Mouse (Mus musculus) embryonic facial prominence, embryonic 13.5 days (tissue): ENCODE results near the gene Ddx50. TPM values are rescaled to one million over a fixed set of nuclear protein-coding genes. Genes with fewer than 3 reads are reported as not detected.

Source experiments
- ATAC-seq: fragments of 200-750 bp; cut with Nextera tagmentation; 2 replicates; pipeline ENCODE4 v1.8.0; 2017; ENCODE audit warnings: low read depth; ENCODE audit not compliant: insufficient number of reproducible peaks, insufficient read depth, low FRiP score, low TSS enrichment
- H3K27ac ChIP-seq: fragments of 300-500 bp; sonication (generic); 2 replicates; pipeline ENCODE4 v1.5.1; 2015; ENCODE audit warnings: moderate library complexity, mild to moderate bottlenecking, inconsistent platforms
- H3K27me3 ChIP-seq: fragments of 300-500 bp; sonication (generic); 2 replicates; pipeline ENCODE4 v1.6.1; 2015; ENCODE audit warnings: mild to moderate bottlenecking, inconsistent platforms
- H3K36me3 ChIP-seq: fragments of 300-500 bp; sonication (generic); 2 replicates; pipeline ENCODE4 v1.6.1; 2015; ENCODE audit warnings: mild to moderate bottlenecking, inconsistent platforms
- H3K4me1 ChIP-seq: fragments of 300-500 bp; sonication (generic); 2 replicates; pipeline ENCODE4 v1.6.1; 2015; ENCODE audit warnings: inconsistent platforms
- H3K4me2 ChIP-seq: fragments of 300-500 bp; sonication (generic); 2 replicates; pipeline ENCODE4 v1.6.1; 2015; ENCODE audit warnings: moderate library complexity, mild to moderate bottlenecking, inconsistent platforms
- H3K4me3 ChIP-seq: fragments of 300-500 bp; sonication (generic); 2 replicates; pipeline ENCODE4 v1.5.1; 2015; ENCODE audit warnings: mild to moderate bottlenecking, inconsistent platforms
- H3K9ac ChIP-seq: fragments of 300-500 bp; sonication (generic); 2 replicates; pipeline ENCODE4 v1.6.1; 2015; ENCODE audit warnings: mild to moderate bottlenecking, inconsistent platforms
- H3K9me3 ChIP-seq: fragments of 300-500 bp; sonication (generic); 2 replicates; pipeline ENCODE4 v1.6.1; 2016; ENCODE audit warnings: inconsistent platforms
- WGBS: fragments of 180-500 bp; shearing (Covaris S2); methylation state at CpG from one replicate; pipeline ENCODE4 v1.1.7; 2015; ENCODE audit warnings: mixed read lengths; 5-methylcytosine and 5-hydroxymethylcytosine counted together
- polyA plus RNA-seq: library from polyadenylated mRNA; unstranded; fragments of >200 nt; fragmentation: Nextera tagmentation; extraction: Ambion mirVana; gene quantifications from 2 replicates; pipeline ENCODE4 v1.2.1, GENCODE M21; 2015

Ddx50 gene
- polyA plus RNA-seq, 1 experiment from 2014 or later = 175 TPM

DNA sequence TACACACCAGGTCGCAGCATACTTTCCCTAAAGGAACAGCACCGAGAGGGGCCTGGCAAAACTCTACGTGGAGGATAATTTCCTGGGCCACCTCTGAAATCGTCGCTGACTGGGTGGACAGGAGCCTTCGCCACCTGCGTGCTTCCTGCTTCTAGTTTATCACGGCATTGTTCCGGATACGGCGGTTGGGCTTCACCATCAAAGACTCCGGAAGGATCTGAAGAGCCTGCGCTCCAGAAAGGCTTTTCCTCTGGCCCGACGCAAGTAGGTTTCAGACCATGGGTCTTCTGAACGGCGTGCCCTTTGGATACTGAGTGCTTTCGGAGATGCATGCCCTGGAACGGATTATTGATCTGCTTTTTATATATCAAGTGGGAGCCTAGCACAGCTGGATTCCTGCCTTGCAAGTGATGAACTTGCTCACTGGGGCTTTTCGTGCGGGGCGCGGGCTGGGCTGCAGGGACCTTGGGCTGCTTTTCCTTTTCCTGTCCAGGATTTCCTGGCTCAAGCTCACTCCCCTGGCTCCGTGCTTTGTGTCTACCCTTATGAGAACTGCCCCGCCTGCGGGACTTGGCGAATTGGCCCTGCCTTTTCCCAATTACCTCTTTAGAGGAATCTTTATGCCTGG is 14.1 kb upstream of the Ddx50 start:
- Histone ChIP-seq H3K27ac (no peak overlapping the region), H3K27me3 (no peaks in the 10 kb centered on the region), H3K4me1 (no peaks in the 10 kb centered on the region; the same call in 1 of the 2 replicates), H3K4me3 (no peak overlapping the region), H3K36me3 (no peaks in the 10 kb centered on the region), H3K9me3 (no peaks in the 10 kb centered on the region), H3K4me2 (peak overlapping the region; percentile 27; the same call in 1 of the 2 replicates), H3K9ac (no peak overlapping the region)
- 67% methylated on average over 27 of the region's 27 CpGs for WGBS
- ATAC-seq = no peak

DNA sequence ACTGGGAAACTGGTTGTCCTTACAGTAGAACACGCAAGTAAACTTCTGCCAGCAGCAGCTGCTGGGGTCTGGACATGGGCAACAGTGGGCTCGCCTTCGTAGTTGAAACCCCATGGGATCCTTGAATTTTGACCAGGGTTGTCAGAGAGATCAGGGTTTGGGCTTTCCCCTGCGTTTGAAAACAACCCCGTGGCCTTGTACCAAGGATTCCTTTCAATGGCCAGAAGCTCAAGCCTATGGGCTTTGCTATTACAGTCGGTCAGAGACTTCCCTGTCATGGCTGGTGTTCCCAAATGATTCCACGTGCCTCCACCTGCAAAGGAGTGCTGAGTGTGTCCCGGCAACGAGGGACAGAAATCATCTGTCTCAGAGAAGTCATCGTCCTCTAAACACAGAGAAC is 13.2 kb upstream of the Ddx50 start:
- no peak for ATAC-seq
- 84% methylated on average over 10 of the region's 10 CpGs for WGBS
- H3K9ac ChIP-seq = no peak overlapping the region

DNA sequence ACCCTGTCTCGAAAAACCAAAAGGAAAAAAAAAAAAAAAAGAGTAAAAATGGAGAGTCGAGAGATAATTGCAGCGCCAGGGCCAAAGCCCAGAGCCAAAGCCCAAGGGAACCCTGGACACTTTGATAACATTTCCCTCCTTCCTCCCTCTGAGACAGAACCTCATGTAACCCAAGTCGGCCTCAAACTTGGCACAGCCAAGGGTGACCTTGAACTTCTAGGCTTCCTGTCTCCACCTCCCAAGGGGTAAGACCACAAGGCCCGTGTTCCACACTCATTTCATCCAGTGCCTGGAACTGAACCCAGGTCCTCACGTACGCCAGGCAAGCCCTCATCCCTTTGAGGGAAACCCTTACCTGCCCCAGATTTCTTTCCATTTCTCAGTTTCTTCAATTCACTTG is 5.7 kb upstream of the Ddx50 start:
- 85% methylated on average over 7 of the region's 7 CpGs for WGBS
- no peaks in the 10 kb centered on the region for H3K9me3 ChIP-seq
- H3K4me3 ChIP-seq = no peak overlapping the region
- H3K27me3 ChIP-seq = no peaks in the 10 kb centered on the region
- no peaks in the 10 kb centered on the region for H3K36me3 ChIP-seq
- no peak overlapping the region for H3K9ac ChIP-seq
- ATAC-seq = no peak
- no peak overlapping the region for H3K27ac ChIP-seq
- no peak overlapping the region for H3K4me2 ChIP-seq
- no peaks in the 10 kb centered on the region for H3K4me1 ChIP-seq

More for the DNA sequence above, 13.2 kb upstream of the Ddx50 start:
- Histone ChIP-seq H3K27ac (no peak overlapping the region), H3K4me2 (no peak overlapping the region), H3K4me1 (no peaks in the 10 kb centered on the region; the same call in 1 of the 2 replicates), H3K27me3 (no peaks in the 10 kb centered on the region), H3K36me3 (no peaks in the 10 kb centered on the region), H3K4me3 (no peak overlapping the region), H3K9me3 (no peaks in the 10 kb centered on the region)

DNA sequence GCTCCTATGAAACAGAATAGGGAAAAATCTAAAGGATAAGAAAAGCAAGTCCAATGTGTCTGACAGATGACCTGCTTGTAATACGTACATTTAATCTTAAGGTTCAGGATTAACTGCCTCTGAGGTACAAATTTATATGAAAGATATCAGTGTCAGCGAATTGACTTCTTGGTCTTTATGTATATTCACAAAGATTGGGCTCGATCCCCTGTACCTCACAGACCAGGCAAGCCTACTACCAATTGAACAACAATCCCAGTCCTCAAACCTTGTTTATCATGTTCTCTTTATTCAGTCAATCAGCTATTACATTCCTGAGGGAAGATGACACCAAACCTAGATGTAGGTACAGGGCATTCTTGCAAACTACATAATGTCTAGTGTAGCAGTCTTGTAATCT is 943 bp upstream of the Ddx50 start:
- H3K9me3 ChIP-seq = no peaks in the 10 kb centered on the region
- ATAC-seq = no peak
- no peaks in the 10 kb centered on the region for H3K27me3 ChIP-seq
- H3K4me1 ChIP-seq = peaks cover 8% of the 10 kb centered on the region
- 0 out of 2 replicates have a peak, but pooled peaks cover 2% of the 10 kb centered on the region for H3K36me3 ChIP-seq
- H3K27ac ChIP-seq = peak overlapping the region; percentile 95
- peak overlapping the region; percentile 74 for H3K4me2 ChIP-seq
- peak overlapping the region; percentile 95 for H3K9ac ChIP-seq
- peak overlapping the region; percentile 97 for H3K4me3 ChIP-seq
- WGBS = 15% methylated on average over 3 of the region's 3 CpGs

DNA sequence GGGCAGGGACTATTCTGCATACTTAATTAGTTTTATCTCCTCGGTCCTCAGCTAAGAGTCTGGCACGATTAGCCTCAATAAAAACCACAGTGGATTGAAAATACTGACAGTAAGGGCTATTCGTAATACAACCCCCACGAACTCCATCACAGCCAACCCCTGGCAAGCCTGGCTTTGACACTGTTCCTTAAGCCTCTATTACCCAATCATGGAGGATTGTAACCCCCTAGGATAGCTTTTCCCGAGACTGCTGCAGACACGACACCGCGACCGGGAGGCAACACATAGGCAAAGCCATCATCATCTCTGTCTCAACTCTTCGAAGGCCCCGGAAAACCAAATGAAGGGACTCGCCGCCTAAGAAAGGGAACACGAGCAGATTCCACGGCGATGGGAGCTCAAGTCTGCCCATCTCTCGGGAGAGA is 648 bp downstream of the Ddx50 start:
- H3K9ac ChIP-seq = peak overlapping the region; percentile 95
- no peaks in the 10 kb centered on the region for H3K27me3 ChIP-seq
- peaks cover 16% of the 10 kb centered on the region for H3K36me3 ChIP-seq
- ATAC-seq = no peak
- H3K27ac ChIP-seq = peak overlapping the region; percentile 95
- H3K4me3 ChIP-seq = peak overlapping the region; percentile 97
- H3K4me1 ChIP-seq = peaks cover 8% of the 10 kb centered on the region
- under 1% methylated on average over 17 of the region's 17 CpGs for WGBS
- no peaks in the 10 kb centered on the region for H3K9me3 ChIP-seq
- H3K4me2 ChIP-seq = peak overlapping the region; percentile 74

DNA sequence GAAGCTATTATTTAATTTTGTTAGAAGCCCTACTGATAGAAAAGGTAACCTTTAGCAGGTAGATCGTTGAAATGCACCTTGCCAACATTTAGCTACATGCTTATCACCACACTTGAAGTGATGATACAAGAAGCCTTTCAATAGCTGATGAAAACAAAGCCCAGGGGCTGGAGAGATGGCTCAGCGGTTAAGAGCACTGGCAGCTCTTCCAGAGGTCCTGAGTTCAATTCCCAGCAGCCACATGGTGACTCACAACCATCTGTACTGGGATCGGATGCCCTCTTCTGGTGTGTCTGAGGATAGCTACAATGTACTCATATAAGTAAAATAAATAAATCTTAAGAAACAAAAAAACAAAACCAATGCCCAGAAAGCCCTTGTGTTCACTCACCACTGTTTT is 46.9 kb downstream of the Ddx50 start:
- Histone ChIP-seq H3K4me2 (no peak overlapping the region), H3K27me3 (no peaks in the 10 kb centered on the region), H3K4me1 (peaks cover 14% of the 10 kb centered on the region), H3K4me3 (no peak overlapping the region), H3K27ac (no peak overlapping the region), H3K36me3 (0 out of 2 replicates have a peak, but pooled peaks cover under 1% of the 10 kb centered on the region), H3K9me3 (no peaks in the 10 kb centered on the region), H3K9ac (no peak overlapping the region)
- no peak for ATAC-seq
- 82% methylated on average over 3 of the region's 3 CpGs for WGBS

DNA sequence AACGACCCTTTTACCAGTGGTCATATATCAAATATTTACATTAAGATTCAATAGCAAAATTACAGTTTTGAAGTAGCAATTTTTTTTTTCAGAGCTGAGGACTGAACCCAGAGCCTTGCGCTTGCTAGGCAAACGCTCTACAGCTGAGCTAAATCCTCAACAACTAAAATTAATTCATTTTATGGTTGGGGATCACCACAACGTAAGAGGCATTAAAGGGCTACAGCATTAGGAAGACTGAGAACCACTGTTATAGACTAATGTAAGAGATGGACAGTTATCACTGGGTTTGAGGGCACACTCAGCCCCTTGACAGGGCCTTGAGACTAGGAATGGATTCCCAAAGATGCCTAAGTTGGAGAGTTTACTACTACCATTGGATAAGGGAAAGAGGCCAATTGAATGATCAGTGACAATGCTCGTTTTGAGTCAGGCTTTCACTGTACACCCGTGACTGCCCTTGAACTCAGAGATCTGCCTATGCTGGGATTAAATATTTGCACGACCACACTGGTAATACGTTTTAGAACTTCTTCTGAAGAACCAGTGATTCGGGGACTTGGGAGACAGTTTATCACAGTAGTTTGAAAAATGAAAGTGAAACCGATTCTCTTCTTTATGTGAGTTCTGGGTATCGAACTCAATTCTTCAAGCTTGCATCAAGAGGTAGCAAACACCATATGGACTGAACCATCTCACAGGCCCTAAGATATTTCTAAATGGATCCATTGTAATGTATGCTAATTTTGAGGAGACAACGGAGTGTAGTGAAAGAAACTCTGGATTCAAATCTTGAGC is 47.6 kb downstream of the Ddx50 start:
- ATAC-seq = no peak
- no peak overlapping the region for H3K27ac ChIP-seq
- H3K4me1 ChIP-seq = peaks cover 14% of the 10 kb centered on the region
- H3K4me3 ChIP-seq = no peak overlapping the region
- H3K4me2 ChIP-seq = peak overlapping the region; percentile 97; the same call in 1 of the 2 replicates
- H3K27me3 ChIP-seq = no peaks in the 10 kb centered on the region
- H3K36me3 ChIP-seq = peaks cover 8% of the 10 kb centered on the region
- peak overlapping the region; percentile 85; the same call in 1 of the 2 replicates for H3K9ac ChIP-seq
- no peaks in the 10 kb centered on the region for H3K9me3 ChIP-seq
- WGBS = 88% methylated on average over 12 of the region's 12 CpGs

DNA sequence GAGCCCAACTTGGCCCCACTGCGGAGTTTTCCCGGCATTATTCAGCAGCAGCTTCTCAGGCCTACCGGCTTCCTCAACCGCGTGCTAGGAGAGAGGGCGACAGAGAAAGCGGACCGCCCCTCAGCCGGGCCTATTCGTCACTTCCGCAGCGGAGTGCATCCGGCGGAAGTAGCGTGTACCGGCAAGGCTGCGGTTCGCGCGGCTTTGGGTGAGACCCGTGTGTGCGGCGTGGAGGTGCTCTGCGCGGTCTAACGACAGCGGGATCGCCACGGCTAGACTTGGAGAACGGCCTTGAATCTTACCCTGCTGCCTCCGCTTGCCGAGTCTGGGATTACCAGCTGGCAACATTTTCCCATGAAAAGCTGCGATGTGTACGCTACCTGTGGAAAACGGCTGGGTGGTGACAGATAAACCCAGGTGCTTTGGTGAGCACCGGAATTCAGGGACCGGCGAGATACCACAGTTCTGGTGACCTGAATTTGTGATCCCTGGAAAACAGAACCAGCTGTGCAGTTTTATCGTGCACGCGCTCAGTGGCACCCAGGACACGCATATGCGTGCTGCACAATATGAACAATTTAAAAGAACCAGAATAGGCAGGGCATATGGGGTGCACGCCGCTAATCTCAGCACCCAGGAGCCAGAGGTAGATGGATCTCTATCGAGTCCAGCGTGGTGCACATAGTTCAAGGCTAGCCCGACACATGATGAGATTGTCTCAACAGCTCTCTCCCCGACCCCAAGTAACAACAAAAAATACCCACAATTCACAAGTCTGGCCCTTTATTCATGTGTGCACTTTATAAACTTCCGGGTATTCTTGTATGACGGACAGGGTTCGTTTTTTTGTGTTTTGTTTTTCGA is 48.6 kb downstream of the Ddx50 start, which contains the start of gene Ddx21:
Gene Ddx21, minus strand, starts transcription at position 105 of the 864 bp plus-strand sequence.
- H3K9ac ChIP-seq = peak within 1 kb of the TSS; percentile 85
- H3K4me3 ChIP-seq = peak within 1 kb of the TSS; percentile 95
- peaks cover 17% of the 10 kb centered on the region for H3K4me1 ChIP-seq
- no peaks in the 10 kb centered on the region for H3K9me3 ChIP-seq
- H3K36me3 ChIP-seq = peaks cover 18% of the 10 kb centered on the region
- H3K27ac ChIP-seq = peak within 1 kb of the TSS; percentile 56
- peak within 1 kb of the TSS; percentile 97 for H3K4me2 ChIP-seq
- peak; percentile 94 for ATAC-seq
- H3K27me3 ChIP-seq = no peaks in the 10 kb centered on the region
- 7% methylated on average over 53 of the region's 53 CpGs for WGBS

DNA sequence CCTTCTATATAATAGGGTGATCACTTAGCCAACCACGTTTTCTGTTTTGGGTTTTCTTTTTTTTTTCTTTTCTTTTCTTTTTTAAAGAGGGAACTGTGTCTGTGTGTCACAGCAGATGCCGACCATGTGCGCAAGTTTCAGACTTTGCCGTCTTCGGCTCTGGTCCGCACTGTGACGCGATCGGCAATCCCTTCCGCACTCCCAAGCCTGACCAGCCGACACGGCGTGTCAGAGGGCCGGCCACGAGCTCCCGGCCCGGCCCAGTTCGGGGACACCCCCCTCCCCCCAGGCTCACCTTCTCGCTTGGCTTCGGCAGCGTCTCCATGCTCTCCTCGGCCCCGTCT is 49.2 kb downstream of the Ddx50 start:
- Histone ChIP-seq H3K4me2 (peak overlapping the region; percentile 97), H3K27me3 (no peaks in the 10 kb centered on the region), H3K9me3 (no peaks in the 10 kb centered on the region), H3K4me1 (peaks cover 17% of the 10 kb centered on the region), H3K4me3 (peak overlapping the region; percentile 95), H3K27ac (peak overlapping the region; percentile 56), H3K9ac (peak overlapping the region; percentile 85), H3K36me3 (peaks cover 24% of the 10 kb centered on the region)
- 0% methylated on average over 23 of the region's 23 CpGs for WGBS
- peak; percentile 54; the same call in 1 of the 2 replicates for ATAC-seq

DNA sequence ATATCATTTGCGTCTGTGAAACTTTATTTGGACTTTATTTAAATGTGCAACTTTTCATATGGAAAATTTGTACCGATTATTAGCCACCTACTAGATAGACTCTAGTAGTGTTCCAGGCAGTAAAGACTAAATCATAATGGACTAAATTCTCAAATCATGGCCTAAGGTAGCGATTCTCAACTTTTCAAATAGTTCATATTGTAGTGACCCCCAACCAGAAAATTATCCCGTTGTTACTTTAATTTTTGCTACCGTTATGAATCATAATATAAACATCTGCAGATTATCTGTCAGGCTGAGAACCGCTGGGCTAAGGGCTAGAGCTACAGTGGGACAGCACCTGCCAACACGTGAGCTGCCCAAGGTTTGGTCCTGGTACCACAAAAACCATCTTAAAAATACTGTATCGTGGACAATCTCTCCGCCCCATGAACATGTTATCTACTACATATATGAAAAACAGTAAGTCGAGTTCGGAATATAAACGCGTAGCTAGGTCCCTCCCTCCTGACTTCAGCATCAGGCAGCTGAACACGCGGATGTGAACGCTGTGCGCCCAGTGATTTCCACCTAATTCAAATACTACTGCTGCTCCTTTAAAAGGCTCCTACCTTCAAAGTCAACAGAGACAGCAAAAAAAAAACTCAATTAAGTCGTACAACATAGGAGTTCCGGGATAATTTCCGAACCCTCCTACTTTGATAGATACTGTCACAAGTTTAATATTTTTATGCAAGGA is 49.8 kb downstream of the Ddx50 start:
- Histone ChIP-seq H3K4me1 (peaks cover 17% of the 10 kb centered on the region), H3K36me3 (peaks cover 27% of the 10 kb centered on the region), H3K4me2 (peak overlapping the region; percentile 97), H3K27ac (no peak overlapping the region), H3K9me3 (no peaks in the 10 kb centered on the region), H3K9ac (peak overlapping the region; percentile 85), H3K27me3 (no peaks in the 10 kb centered on the region), H3K4me3 (peak overlapping the region; percentile 95)
- no peak; the same call in 1 of the 2 replicates for ATAC-seq
- WGBS = 10% methylated on average over 20 of the region's 20 CpGs

DNA sequence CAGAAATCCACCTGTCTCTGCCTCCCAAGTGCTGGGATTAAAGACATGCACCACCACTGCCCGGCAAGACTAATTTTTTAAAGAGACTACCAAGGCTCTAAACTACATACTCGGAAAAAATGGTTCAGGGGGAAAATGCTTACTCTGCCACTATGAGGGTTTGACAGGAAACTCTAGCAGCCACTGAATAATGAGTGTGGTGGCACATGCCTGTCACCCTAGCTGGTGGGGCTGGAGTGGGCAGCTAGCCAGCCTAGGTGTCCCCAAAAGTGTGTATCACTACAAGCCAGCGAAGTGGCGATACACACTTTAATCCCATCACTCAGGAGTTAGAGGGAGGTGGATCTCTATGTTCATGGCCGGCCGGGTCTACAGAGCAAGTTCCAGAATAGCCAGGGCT is 51.0 kb downstream of the Ddx50 start:
- no peak overlapping the region for H3K27ac ChIP-seq
- WGBS = 82% methylated on average over 6 of the region's 6 CpGs
- H3K27me3 ChIP-seq = no peaks in the 10 kb centered on the region
- H3K36me3 ChIP-seq = peaks cover 38% of the 10 kb centered on the region
- no peaks in the 10 kb centered on the region for H3K9me3 ChIP-seq
- peaks cover 17% of the 10 kb centered on the region for H3K4me1 ChIP-seq
- H3K4me2 ChIP-seq = peak overlapping the region; percentile 97; the same call in 1 of the 2 replicates
- no peak for ATAC-seq
- H3K4me3 ChIP-seq = no peak overlapping the region
- no peak overlapping the region for H3K9ac ChIP-seq
